Mouse (Mus musculus): Measurements from ENCODE around the gene Ltbp1. TPM values are rescaled to one million over a fixed set of nuclear protein-coding genes. Genes with fewer than 3 reads are reported as not detected.

Gene Ltbp1
- polyA plus RNA-seq, 1 experiment, result 27.7 TPM

DNA sequence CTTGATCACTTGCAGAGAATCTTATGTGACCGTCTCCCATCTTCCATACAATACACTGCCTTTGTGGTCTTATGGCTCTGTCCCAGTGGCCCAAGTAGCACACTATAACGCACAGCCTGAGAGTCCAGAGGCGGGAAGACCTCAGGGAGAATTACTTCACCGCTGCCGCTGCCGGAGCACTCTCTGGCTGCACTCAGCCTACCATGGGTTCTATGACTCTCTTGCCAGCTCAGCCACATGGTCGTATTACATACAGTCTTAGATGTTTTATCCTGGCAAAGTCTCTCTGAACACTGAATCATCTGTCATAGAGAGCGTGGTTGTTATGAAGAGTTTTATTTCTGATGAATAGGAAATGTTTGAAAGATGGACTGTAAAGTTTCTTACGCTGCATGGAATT, 89.2 kb downstream of the Ltbp1 start:
- WGBS, result 75% methylated on average over 9 of the region's 9 CpGs
- Histone ChIP-seq H3K4me1 (ENCODE audit: control insufficient read depth, insufficient read depth, low read length) (no peaks in the 10 kb centered on the region; the same call in 1 of the 2 replicates), H3K4me3 (replicated peaks; ENCODE audit: extremely low read depth, low read depth, low read length) (no peak overlapping the region)
- DNase-seq, result no peak
- no peak for TF ChIP-seq POLR2A (IDR thresholded peaks at IDR 0.05; ENCODE audit: borderline replicate concordance, extremely low read depth, low read depth, low read length)

DNA sequence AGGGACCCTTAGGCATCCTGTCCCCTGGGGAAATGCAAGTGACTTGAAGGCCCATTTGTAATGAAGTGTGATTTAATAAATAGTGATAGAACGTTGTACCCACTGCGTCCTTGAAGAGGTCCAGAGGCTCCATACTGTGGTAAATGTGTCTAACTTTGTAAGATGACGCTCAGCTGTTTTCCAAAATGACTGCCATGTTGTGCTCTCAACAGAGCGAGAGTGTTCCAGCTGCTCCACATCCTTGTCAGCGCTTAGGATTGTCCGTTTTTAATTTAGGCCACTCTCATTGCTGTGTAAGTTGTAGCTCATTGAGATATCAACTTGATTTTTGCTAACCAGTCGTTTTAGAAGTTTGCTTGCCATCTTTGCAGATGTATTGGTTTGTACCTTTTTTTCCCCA, 91.4 kb downstream of the Ltbp1 start:
- WGBS, result 64% methylated on average over 7 of the region's 7 CpGs
- no peaks in the 10 kb centered on the region; the same call in 1 of the 2 replicates for H3K4me1 ChIP-seq (ENCODE audit: control insufficient read depth, insufficient read depth, low read length)
- TF ChIP-seq CTCF (IDR thresholded peaks at IDR 0.05; ENCODE audit: insufficient read depth, low read length) (no peak), POLR2A (IDR thresholded peaks at IDR 0.05; ENCODE audit: borderline replicate concordance, extremely low read depth, low read depth, low read length) (no peak)
- DNase-seq, result no peak
- no peak overlapping the region for H3K4me3 ChIP-seq (replicated peaks; ENCODE audit: extremely low read depth, low read depth, low read length)

- WGBS, result 65% methylated on average over 3 of the region's 3 CpGs
- TF ChIP-seq POLR2A (IDR thresholded peaks at IDR 0.05; ENCODE audit: borderline replicate concordance, extremely low read depth, low read depth, low read length) (no peak), CTCF (IDR thresholded peaks at IDR 0.05; ENCODE audit: insufficient read depth, low read length) (no peak)
These were observed 92.0 kb downstream of the Ltbp1 start for GRCm38 (mm10) chr17:75097367-75097766.

DNA sequence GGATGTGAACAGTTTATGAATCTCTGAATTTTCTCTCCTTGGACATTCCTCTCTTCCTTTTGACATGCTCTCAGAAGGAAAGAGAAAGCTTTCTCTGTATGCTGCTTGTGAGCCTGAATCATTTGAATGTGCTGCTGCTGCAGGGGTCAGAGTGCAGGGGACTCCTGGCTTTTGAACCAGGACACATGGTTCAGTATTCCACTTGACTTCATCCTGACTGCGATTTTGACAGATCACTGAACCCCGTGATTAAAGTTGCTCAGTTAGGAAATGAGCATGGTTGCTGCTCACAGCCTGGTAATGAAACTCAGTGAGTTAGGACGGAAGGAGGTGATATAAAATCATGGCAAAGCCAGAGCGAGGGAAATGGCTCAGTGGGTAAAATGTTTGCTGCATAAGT, 95.8 kb downstream of the Ltbp1 start:
- TF ChIP-seq CTCF (IDR thresholded peaks at IDR 0.05; ENCODE audit: insufficient read depth, low read length), result no peak
- no peak for TF ChIP-seq POLR2A (IDR thresholded peaks at IDR 0.05; ENCODE audit: borderline replicate concordance, extremely low read depth, low read depth, low read length)
- 81% methylated on average over 4 of the region's 4 CpGs for WGBS
- H3K4me3 ChIP-seq (replicated peaks; ENCODE audit: extremely low read depth, low read depth, low read length), result no peak overlapping the region
- no peak for DNase-seq
- no peaks in the 10 kb centered on the region; the same call in 1 of the 2 replicates for H3K4me1 ChIP-seq (ENCODE audit: control insufficient read depth, insufficient read depth, low read length)

More at GRCm38 (mm10) chr17:75097367-75097766, 92.0 kb downstream of the Ltbp1 start:
- Histone ChIP-seq H3K4me3 (replicated peaks; ENCODE audit: extremely low read depth, low read depth, low read length) (no peak overlapping the region), H3K4me1 (ENCODE audit: control insufficient read depth, insufficient read depth, low read length) (no peaks in the 10 kb centered on the region; the same call in 1 of the 2 replicates)
- no peak for DNase-seq

- no peak for TF ChIP-seq POLR2A (IDR thresholded peaks at IDR 0.05; ENCODE audit: borderline replicate concordance, extremely low read depth, low read depth, low read length)
- TF ChIP-seq CTCF (IDR thresholded peaks at IDR 0.05; ENCODE audit: insufficient read depth, low read length), result no peak
- 81% methylated on average over 8 of the region's 8 CpGs for WGBS
- Histone ChIP-seq H3K4me3 (replicated peaks; ENCODE audit: extremely low read depth, low read depth, low read length) (no peak overlapping the region), H3K4me1 (ENCODE audit: control insufficient read depth, insufficient read depth, low read length) (no peaks in the 10 kb centered on the region; the same call in 1 of the 2 replicates)
- DNase-seq, result no peak
These were observed 96.6 kb downstream of the Ltbp1 start for GRCm38 (mm10) chr17:75101994-75102393.

- H3K4me3 ChIP-seq (replicated peaks; ENCODE audit: extremely low read depth, low read depth, low read length), result no peak overlapping the region
- TF ChIP-seq POLR2A (IDR thresholded peaks at IDR 0.05; ENCODE audit: borderline replicate concordance, extremely low read depth, low read depth, low read length) (no peak), CTCF (IDR thresholded peaks at IDR 0.05; ENCODE audit: insufficient read depth, low read length) (no peak)
- 80% methylated on average over 7 of the region's 7 CpGs for WGBS
- DNase-seq, result no peak
- H3K4me1 ChIP-seq (ENCODE audit: control insufficient read depth, insufficient read depth, low read length), result no peaks in the 10 kb centered on the region; the same call in 1 of the 2 replicates
These were observed 102.0 kb downstream of the Ltbp1 start for GRCm38 (mm10) chr17:75107412-75107811.

DNA sequence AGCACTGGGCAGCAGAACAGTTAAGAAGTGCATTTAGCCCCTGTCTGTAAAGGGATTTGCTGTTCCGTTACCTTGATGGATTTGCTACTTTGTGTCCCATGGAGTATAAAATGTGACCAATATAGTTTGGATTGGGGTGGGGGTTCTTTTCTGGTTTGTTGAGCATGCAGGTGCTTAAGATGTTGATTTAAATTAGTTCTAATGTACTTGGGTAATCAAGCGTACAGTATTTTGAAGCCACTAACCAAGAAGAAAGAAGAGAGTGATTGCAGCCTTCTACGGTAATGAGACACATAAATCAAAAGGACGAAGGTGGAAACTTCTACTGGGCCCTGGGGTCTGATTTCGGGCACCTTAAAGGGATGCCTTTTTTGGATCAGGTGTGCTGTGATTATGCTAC, 102.5 kb downstream of the Ltbp1 start:
- no peaks in the 10 kb centered on the region; the same call in 1 of the 2 replicates for H3K4me1 ChIP-seq (ENCODE audit: control insufficient read depth, insufficient read depth, low read length)
- no peak for TF ChIP-seq CTCF (IDR thresholded peaks at IDR 0.05; ENCODE audit: insufficient read depth, low read length)
- WGBS, result 90% methylated on average over 5 of the region's 5 CpGs
- DNase-seq, result no peak
- no peak overlapping the region for H3K4me3 ChIP-seq (replicated peaks; ENCODE audit: extremely low read depth, low read depth, low read length)

DNA sequence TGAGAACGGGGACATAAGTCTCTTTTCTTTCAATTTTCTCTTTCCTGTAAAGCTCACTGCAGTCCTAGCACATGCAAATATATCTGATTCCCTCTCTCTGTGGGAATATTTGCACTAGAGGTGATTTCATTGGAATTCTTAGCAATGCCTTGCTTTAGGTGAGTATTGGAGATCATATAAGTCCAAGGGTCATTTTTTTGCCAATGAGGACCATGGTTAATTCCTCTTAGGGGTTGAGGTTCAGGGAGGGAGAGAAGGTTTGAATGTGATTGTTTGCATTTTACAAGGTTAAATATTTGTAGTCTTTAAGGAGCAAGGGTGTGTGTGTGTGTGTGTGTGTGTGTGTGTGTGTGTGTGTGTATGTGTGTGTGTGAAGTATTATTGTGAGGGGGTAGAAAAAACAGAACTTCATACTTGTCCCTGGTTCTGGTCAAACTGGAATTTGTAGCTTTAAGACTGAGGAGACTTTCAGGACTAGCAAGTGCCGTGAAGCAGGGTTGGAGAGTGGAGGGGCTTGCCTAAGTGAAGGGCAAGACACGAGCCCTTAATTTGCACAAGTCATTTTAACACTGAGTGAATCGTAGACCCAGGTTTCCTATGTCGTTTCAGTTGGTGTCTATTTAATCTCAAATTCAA, 103.8 kb downstream of the Ltbp1 start:
- 71% methylated on average over 5 of the region's 5 CpGs for WGBS
- no peak for DNase-seq
- TF ChIP-seq POLR2A (IDR thresholded peaks at IDR 0.05; ENCODE audit: borderline replicate concordance, extremely low read depth, low read depth, low read length) (no peak), CTCF (IDR thresholded peaks at IDR 0.05; ENCODE audit: insufficient read depth, low read length) (no peak)

DNA sequence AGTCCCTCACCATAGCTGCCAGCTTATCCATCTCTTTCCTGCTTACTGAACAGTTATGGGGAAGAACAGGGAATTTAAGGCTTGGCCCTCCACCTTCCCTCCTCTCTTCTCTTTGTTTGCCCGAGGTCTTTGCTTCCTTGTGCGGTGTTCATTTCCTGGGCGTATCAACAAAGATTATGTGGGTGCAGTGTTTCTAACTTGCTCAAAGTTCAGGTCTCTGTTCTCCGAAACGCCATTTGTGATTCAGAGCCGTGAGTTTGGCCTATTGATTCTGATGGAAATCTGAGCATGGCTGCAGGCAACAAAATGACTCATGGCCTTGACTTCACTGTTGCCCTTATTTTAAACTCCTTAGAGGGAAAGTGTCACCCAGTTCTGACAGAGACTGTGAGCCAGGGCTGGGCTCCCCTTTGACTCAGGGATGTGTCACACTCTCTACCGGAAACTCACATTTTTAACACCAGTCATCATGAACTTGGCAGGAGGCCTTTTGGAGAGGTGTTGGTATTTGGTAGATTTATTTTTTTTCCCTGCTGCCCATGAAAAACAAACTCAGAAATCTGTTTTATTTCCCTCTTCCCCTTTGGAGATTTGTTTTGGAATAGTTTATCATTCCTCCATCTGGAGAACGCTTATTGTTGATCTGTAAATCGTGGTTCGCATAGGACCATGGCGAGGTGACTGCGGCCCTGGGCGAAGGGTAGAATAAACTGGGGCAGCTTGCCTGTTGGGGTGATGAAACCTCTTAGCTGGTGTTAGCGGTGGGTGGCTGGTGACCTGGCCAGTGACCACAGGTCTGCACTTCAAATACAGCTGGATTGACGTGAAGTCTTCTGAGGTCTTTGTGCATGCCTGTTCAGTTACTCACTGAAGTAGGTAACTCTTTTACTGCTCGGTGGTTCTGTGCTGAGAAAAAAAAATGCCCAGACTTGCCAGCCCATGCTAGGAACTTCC, 105.2 kb downstream of the Ltbp1 start:
- peak; percentile 15 for DNase-seq
- no peak for TF ChIP-seq CTCF (IDR thresholded peaks at IDR 0.05; ENCODE audit: insufficient read depth, low read length)
- no peak for TF ChIP-seq POLR2A (IDR thresholded peaks at IDR 0.05; ENCODE audit: borderline replicate concordance, extremely low read depth, low read depth, low read length)
- H3K4me1 ChIP-seq (ENCODE audit: control insufficient read depth, insufficient read depth, low read length), result no peaks in the 10 kb centered on the region; the same call in 1 of the 2 replicates
- 60% methylated on average over 16 of the region's 16 CpGs for WGBS
- H3K4me3 ChIP-seq (replicated peaks; ENCODE audit: extremely low read depth, low read depth, low read length), result no peak overlapping the region

More for the DNA sequence above, 103.8 kb downstream of the Ltbp1 start:
- no peaks in the 10 kb centered on the region; the same call in 1 of the 2 replicates for H3K4me1 ChIP-seq (ENCODE audit: control insufficient read depth, insufficient read depth, low read length)
- H3K4me3 ChIP-seq (replicated peaks; ENCODE audit: extremely low read depth, low read depth, low read length), result no peak overlapping the region
